Mouse (Mus musculus): ENCODE data around the gene Psmb9. TPM values are rescaled to one million over a fixed set of nuclear protein-coding genes. Genes with fewer than 3 reads are reported as not detected.
A peak's percentile ranks its signal among the peaks of the same experiment; 100 is the strongest.
"Not testable (repeated sequence)": the region's sequence is repeated elsewhere in the genome, so short reads cannot be mapped to it uniquely, and the experiment has no call there.

Psmb9 gene
- polyA plus RNA-seq (2016; fragmentation: Nextera tagmentation; extraction: Ambion mirVana), result 0.57 and 1.0 TPM in 2 replicates

DNA sequence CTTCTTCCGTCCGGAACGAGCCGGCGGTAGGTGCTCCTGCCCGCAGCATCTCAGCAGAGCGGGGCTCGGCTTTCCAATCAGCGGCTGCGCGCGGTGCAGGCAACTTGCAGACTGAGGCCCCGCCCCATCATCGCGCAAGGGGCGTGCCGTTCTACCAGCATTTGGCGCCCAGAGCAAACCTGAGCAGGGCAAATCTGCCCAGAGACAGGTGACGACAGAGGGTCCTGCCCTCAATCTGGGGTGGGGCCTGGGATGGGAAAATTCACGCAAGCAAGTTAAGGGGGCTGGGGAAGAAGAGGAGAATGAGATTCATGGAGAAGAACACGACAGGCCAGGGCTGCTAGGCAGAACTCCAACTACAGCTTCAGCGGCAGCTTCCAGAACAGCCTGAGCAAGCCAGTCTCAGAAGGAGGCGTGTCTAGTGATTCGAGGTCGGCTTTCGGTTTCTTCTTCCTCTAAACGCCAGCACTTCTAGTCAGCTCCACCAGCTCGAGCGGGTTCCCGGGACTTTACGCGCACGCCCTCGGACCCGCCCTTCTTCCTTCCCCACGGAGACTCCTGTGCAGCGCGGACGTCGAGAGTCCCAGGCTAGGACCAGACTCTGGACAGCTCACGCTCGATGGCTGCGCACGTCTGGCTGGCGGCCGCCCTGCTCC is at the start of gene Psmb9, which contains the start of gene Tap1:
TSS of gene Psmb9 (minus strand) at position 504 of the 656 bp plus-strand sequence.
TSS of gene Tap1 (plus strand) at position 293 of the 656 bp plus-strand sequence.
- no peak within 1 kb of the TSS for H3K27ac ChIP-seq
- WGBS, result under 1% methylated on average over 46 of the region's 46 CpGs
- H3K9me3 ChIP-seq, result no peaks in the 10 kb centered on the region
- H3K36me3 ChIP-seq, result no peaks in the 10 kb centered on the region
- H3K9ac ChIP-seq, result peak within 1 kb of the TSS; percentile 36
- H3K27me3 ChIP-seq (replicated peaks), result peaks cover 68% of the 10 kb centered on the region
- peaks cover 15% of the 10 kb centered on the region for H3K4me1 ChIP-seq
- ATAC-seq (ENCODE audit: low FRiP score, low read depth), result peak; percentile 89
- H3K4me2 ChIP-seq (replicated peaks), result peak within 1 kb of the TSS; percentile 76
- H3K4me3 ChIP-seq, result peak within 1 kb of the TSS; percentile 35

DNA sequence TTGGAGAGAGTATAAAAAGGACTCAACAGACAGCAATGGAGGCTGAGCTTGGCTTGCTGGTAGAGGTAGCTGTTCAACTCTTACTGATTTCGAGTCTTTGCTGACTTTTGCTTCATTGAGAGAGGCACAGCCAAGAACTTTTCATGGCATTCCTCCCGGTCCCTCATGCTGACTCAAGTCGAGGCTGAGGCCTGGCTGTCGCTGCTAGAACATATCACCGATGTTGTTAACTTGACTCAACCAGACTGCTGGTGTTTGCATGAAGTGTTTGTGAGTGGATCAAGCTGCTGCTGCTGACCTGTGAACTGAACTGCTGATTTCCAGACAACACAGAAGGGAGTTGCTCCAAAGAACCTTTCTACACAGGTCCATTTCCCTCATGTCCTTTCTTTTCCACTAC is 49.1 kb upstream of the Psmb9 start:
- Histone ChIP-seq H3K27me3 (replicated peaks) (no peaks in the 10 kb centered on the region), H3K36me3 (no peaks in the 10 kb centered on the region), H3K9ac (no peak overlapping the region), H3K4me2 (replicated peaks) (no peak overlapping the region), H3K27ac (no peak overlapping the region), H3K4me3 (no peak overlapping the region), H3K9me3 (no peaks in the 10 kb centered on the region), H3K4me1 (no peaks in the 10 kb centered on the region)
- ATAC-seq (ENCODE audit: low FRiP score, low read depth), result no peak
- 88% methylated on average over 5 of the region's 5 CpGs for WGBS

DNA sequence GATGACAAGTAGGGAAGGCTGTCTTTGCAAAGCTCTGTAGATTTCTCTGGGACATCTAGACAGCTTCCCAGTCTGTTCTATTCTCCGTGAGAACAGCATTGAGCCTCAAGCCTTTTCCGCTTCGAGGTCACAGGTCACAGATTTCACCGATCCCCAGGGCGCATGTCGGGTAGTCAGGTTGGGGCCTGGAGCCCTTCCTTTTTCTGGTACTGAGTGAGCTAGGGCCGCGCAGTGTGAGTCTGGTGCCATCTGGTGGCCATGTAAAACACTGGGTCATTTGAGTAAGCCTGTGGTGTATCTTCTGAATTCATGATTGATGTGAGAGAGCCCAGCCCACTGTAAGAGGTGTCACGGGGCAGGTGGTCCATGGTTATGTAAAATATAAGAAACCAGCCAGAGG is 47.4 kb upstream of the Psmb9 start:
- H3K36me3 ChIP-seq, result no peaks in the 10 kb centered on the region
- H3K4me2 ChIP-seq (replicated peaks), result no peak overlapping the region
- H3K27me3 ChIP-seq (replicated peaks), result no peaks in the 10 kb centered on the region
- WGBS, result 58% methylated on average over 9 of the region's 9 CpGs
- H3K9ac ChIP-seq, result no peak overlapping the region
- no peak overlapping the region for H3K27ac ChIP-seq
- ATAC-seq (ENCODE audit: low FRiP score, low read depth), result no peak
- no peaks in the 10 kb centered on the region for H3K9me3 ChIP-seq
- H3K4me3 ChIP-seq, result no peak overlapping the region
- no peaks in the 10 kb centered on the region for H3K4me1 ChIP-seq

DNA sequence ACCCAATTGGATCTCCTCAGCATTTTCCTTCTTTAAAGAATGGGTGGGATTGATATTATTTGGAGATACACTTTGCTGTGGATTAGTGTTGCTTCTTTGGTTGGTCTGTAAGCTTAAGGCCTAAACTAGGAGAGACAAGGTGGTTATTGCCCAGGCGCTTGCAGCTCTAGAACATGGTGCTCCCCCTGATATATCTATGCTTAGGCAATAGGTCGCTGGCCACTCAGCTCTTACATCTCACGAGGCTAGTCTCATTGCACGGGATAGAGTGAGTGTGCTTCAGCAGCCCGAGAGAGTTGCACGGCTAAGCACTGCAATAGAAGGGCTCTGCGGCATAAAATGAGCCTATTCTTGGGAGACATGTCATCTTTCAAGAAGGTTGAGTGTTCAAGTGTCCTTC is 44.5 kb upstream of the Psmb9 start:
- not testable (repeated sequence) for H3K4me3 ChIP-seq; H3K27me3 ChIP-seq (replicated peaks); H3K9ac ChIP-seq; H3K9me3 ChIP-seq; H3K4me2 ChIP-seq (replicated peaks); H3K4me1 ChIP-seq; H3K36me3 ChIP-seq; ATAC-seq (ENCODE audit: low FRiP score, low read depth); H3K27ac ChIP-seq
- WGBS, result 90% methylated on average over 7 of the region's 7 CpGs

DNA sequence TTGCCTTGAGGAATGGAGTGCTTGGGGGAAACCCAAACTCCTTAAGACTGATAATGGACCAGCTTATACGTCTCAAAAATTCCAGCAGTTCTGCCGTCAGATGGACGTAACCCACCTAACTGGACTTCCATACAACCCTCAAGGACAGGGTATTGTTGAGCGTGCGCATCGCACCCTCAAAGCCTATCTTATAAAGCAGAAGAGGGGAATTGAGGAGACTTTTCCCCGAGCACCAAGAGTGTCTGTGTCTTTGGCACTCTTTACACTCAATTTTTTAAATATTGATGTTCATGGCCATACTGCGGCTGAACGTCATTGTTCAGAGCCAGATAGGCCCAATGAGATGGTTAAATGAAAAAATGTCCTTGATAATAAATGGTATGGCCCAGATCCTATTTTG is 43.4 kb upstream of the Psmb9 start:
- H3K9me3 ChIP-seq; H3K27ac ChIP-seq; H3K4me2 ChIP-seq (replicated peaks); H3K4me3 ChIP-seq; H3K36me3 ChIP-seq; H3K9ac ChIP-seq; H3K4me1 ChIP-seq; H3K27me3 ChIP-seq (replicated peaks); ATAC-seq (ENCODE audit: low FRiP score, low read depth): not testable (repeated sequence)
- 95% methylated on average over 9 of the region's 9 CpGs for WGBS

DNA sequence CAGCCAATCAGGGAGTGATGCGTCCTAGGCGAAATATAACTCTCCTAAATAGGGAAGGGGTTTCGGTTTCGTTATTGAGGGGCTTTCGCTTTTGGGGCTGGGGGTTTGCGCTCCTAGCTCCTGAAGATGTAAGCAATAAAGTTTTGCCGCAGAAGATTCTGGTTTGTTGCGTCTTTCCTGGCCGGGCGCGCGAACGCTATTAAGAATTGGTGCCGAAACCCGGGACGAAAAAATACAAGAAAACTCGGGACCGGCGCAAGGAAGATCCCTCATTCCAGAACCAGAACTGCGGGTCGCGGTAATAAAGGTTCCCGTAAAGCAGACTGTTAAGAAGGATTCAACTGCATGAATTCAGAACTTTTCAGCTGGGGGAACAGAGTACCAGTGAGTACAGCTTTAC is 38.3 kb upstream of the Psmb9 start:
- H3K27ac ChIP-seq; ATAC-seq (ENCODE audit: low FRiP score, low read depth): not testable (repeated sequence)
- 97% methylated on average over 17 of the region's 23 CpGs for WGBS

DNA sequence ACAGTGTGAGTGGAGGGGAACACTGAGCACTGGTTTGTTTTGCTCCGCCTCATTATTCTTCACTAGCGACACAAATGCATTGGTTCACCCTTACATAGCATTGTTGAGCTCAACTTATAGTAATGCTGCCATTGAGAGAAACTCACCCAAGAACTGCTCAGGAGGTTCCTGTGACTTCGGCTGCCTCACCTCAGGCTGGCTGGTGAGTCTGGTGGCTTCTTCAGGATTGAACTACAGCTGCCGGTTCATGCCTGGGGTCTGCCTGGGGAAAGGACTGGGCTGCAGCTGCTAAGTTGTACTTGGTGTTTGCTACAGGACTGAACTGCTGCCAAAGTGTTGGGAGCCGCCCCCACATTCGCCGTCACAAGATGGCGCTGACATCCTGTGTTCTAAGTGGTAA is 37.9 kb upstream of the Psmb9 start:
- Histone ChIP-seq H3K27ac (no peak overlapping the region), H3K9ac (no peak overlapping the region), H3K4me3 (no peak overlapping the region), H3K4me2 (replicated peaks) (no peak overlapping the region), H3K9me3 (peaks cover 8% of the 10 kb centered on the region; the same call in 1 of the 2 replicates), H3K27me3 (replicated peaks) (no peaks in the 10 kb centered on the region), H3K36me3 (no peaks in the 10 kb centered on the region), H3K4me1 (no peaks in the 10 kb centered on the region)
- ATAC-seq (ENCODE audit: low FRiP score, low read depth), result no peak
- 97% methylated on average over 8 of the region's 8 CpGs for WGBS

More for the DNA sequence above, 38.3 kb upstream of the Psmb9 start:
- H3K4me1 ChIP-seq; H3K4me3 ChIP-seq; H3K9ac ChIP-seq; H3K27me3 ChIP-seq (replicated peaks); H3K4me2 ChIP-seq (replicated peaks); H3K9me3 ChIP-seq; H3K36me3 ChIP-seq: not testable (repeated sequence)

DNA sequence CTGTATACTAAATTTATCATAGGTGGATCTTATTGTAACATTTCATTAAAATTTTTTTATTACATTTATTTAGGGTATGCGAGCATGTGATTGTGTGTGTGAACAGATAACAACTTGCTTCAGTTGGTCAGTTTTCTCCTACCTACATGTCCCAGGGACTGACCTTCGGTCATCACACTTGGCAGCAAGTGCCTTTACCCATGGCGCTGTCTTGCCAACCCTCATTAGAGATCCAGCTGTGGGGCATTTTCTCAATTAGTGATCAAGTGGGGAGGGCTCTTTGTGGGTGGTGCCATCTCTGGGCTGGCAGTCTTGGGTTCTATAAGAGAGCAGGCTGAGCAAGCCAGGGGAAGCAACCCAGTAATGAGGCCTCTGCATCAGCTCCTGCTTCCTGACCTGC is 37.3 kb upstream of the Psmb9 start:
- no peak overlapping the region for H3K27ac ChIP-seq
- H3K4me1 ChIP-seq, result no peaks in the 10 kb centered on the region
- no peak overlapping the region for H3K4me3 ChIP-seq
- ATAC-seq (ENCODE audit: low FRiP score, low read depth), result no peak
- 96% methylated on average over 3 of the region's 3 CpGs for WGBS
- peaks cover 8% of the 10 kb centered on the region; the same call in 1 of the 2 replicates for H3K9me3 ChIP-seq
- no peaks in the 10 kb centered on the region for H3K27me3 ChIP-seq (replicated peaks)
- H3K4me2 ChIP-seq (replicated peaks), result no peak overlapping the region
- H3K36me3 ChIP-seq, result no peaks in the 10 kb centered on the region
- no peak overlapping the region for H3K9ac ChIP-seq

DNA sequence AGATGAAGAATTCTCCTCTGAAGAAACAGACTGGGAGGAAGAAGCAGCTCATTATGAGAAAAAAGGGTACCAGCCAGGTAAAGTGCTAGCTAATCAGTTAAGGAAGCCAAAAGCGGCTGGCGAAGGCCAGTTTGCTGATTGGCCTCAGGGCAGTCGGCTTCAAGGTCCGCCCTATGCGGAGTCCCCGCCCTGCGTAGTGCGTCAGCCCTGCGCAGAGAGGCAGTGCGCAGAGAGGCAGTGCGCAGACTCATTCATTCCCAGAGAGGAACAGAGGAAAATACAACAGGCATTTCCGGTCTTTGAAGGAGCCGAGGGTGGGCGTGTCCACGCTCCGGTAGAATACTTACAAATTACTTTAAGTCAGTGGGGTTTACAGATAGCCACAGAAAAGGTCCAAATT is 32.8 kb upstream of the Psmb9 start:
- H3K4me3 ChIP-seq; H3K27ac ChIP-seq; H3K4me2 ChIP-seq (replicated peaks); H3K4me1 ChIP-seq; H3K9ac ChIP-seq; H3K27me3 ChIP-seq (replicated peaks); H3K9me3 ChIP-seq; H3K36me3 ChIP-seq; ATAC-seq (ENCODE audit: low FRiP score, low read depth): not testable (repeated sequence)
- 99% methylated on average over 7 of the region's 16 CpGs for WGBS

DNA sequence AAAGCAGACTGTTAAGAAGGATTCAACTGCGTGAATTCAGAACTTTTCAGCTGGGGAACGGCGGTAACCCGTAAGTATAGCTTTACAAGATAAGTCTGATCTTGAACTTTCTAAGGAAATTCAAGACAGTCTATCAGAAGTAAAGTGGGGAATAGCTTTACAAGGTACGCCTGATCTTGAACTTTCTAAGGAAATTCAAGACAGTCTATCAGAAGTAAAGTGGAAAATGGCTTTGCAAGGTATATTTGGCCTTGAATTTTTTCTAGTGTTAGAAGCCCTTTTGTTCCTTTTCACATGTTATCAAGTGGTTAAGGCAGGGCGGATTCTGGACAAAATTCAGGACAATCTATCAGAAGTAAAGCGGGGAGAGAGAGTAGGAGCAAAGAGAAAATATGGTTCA is 32.2 kb upstream of the Psmb9 start:
- H3K9ac ChIP-seq; ATAC-seq (ENCODE audit: low FRiP score, low read depth); H3K4me3 ChIP-seq; H3K36me3 ChIP-seq; H3K9me3 ChIP-seq; H3K4me1 ChIP-seq; H3K27ac ChIP-seq; H3K4me2 ChIP-seq (replicated peaks): not testable (repeated sequence)
- peaks cover 12% of the 10 kb centered on the region for H3K27me3 ChIP-seq (replicated peaks)
- WGBS, result 90% methylated on average over 6 of the region's 7 CpGs

DNA sequence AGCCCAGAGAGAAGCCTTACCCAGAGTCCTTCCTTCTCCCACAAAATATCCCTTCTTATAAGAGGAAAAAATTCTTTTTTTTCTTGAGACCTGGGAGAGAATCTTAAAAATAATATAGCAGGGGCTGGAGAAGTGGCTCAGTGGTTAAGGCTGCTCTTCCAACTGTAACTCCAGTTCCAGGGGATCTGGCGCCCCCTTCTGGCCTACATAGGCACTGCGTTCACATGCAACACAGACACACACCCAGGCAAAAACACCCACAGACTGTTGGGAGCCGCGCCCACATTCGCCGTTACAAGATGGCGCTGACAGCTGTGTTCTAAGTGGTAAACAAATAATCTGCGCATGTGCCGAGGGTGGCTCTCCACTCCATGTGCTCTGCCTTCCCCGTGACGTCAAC is 31.5 kb upstream of the Psmb9 start:
- WGBS, result 88% methylated on average over 9 of the region's 11 CpGs
- not testable (repeated sequence) for H3K9me3 ChIP-seq; H3K36me3 ChIP-seq; H3K9ac ChIP-seq; H3K4me3 ChIP-seq; H3K4me1 ChIP-seq; H3K27ac ChIP-seq; H3K4me2 ChIP-seq (replicated peaks); ATAC-seq (ENCODE audit: low FRiP score, low read depth)
- H3K27me3 ChIP-seq (replicated peaks), result peaks cover 17% of the 10 kb centered on the region

DNA sequence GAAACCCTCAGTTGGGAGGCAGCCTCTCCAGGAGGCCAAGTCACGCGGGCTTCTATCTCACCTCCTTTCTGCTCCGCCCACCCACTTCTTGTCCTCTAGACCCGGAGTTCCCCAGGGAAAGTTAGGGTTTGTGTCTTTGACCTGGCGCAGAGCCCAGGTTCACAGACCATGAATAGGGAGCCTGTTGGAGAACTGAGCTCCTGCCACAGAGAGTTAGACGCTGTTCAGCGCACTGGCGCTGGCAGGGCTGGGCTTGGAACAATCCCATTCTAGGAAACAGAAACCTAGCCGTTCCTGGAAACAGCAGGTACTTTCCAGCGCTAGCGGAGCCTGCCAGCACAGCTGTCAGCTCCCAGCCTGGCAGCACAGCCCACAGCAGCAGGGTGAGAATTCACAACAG is 31.1 kb upstream of the Psmb9 start:
- no peak for ATAC-seq (ENCODE audit: low FRiP score, low read depth)
- Histone ChIP-seq H3K4me1 (no peaks in the 10 kb centered on the region), H3K27me3 (replicated peaks) (peaks cover 22% of the 10 kb centered on the region), H3K9me3 (no peaks in the 10 kb centered on the region), H3K4me3 (no peak overlapping the region), H3K9ac (no peak overlapping the region), H3K36me3 (no peaks in the 10 kb centered on the region), H3K27ac (no peak overlapping the region), H3K4me2 (replicated peaks) (no peak overlapping the region)
- WGBS, result 88% methylated on average over 11 of the region's 11 CpGs

DNA sequence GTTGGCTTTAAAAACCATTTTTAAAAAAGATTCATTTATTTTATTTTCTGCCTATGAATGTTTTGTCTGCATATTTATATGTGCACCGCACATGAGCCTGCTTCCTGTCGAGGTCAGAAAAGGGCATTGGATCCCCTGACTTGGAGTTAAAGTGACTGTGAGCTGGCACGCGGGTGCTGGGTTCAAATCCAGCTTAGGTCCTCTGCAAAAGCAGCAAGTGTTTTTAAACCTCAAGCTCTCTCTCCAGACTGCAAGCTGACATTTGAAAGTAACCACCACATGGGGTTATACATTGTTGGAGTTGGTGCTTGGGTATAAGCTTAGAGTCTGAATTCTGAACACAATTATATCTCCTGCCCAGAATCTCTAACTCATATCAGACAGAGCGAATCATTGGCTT is 30.4 kb upstream of the Psmb9 start:
- no peaks in the 10 kb centered on the region for H3K4me1 ChIP-seq
- H3K9ac ChIP-seq, result no peak overlapping the region
- H3K36me3 ChIP-seq, result no peaks in the 10 kb centered on the region
- no peak overlapping the region for H3K4me2 ChIP-seq (replicated peaks)
- H3K4me3 ChIP-seq, result no peak overlapping the region
- no peaks in the 10 kb centered on the region for H3K9me3 ChIP-seq
- no peak for ATAC-seq (ENCODE audit: low FRiP score, low read depth)
- WGBS, result 90% methylated on average over 5 of the region's 5 CpGs
- no peak overlapping the region for H3K27ac ChIP-seq
- H3K27me3 ChIP-seq (replicated peaks), result peaks cover 28% of the 10 kb centered on the region
